Mouse (Mus musculus): Measurements from ENCODE around the gene Sun5.

DNA sequence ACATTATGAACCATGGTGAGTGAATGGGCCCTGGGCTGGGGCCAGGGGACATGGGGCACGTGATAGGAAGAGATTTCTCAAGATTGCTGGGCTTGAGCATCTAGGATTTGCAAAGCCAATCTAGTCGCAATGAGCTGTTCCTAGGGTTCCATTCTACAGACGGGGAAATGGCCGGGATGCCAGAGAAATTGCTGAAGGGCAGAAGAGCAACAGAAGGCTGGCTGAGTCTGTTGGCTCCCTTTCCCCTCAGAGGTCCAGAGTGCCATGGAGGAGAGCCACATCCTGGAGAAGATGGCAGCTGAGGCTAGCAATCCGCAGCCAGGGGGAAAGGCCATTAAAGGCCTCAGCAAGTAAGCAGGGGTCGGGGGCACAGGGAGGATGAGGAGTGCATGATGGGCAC, 31.8 kb upstream of the Sun5 start:
- TF ChIP-seq CTCF (IDR thresholded peaks at IDR 0.05; ENCODE audit: extremely low read depth, insufficient read length, insufficient replicate concordance, low read depth, low read length) = no peak
- TF ChIP-seq POLR2A (IDR thresholded peaks at IDR 0.05; ENCODE audit: low read depth, low read length) = no peak
